Mouse (Mus musculus): ENCODE measurements at regions not wholly inside any gene's neighbourhood (a gene's known extent, or its start where the extent isn't known, plus 50 kb on each side); places are given as distances from the start of the nearest gene placed in this dataset.

DNA sequence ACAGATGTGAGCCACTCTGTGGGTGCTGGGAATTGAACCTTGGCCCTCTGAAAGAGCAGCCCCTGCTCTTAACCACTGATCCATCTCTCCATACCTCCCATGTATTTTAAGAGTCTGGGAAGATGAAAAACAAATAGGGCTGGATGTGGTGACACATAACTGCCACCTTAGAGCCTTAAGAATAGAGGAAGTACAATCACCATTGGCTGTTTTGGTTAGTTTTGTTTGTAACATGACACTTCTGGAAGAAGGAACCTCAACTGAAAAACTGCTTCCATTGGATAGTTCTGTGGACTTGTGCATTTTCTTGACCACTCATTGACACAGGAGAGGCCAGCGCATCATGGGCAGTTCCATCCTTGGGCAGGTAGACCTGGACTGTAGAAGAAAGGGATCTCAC lies 100.7 kb upstream of the Tet2 start:
- TF ChIP-seq CTCF (conservative IDR thresholded peaks at IDR 0.05; ENCODE audit: low read length) (no peak), NANOG (IDR thresholded peaks at IDR 0.05; ENCODE audit: borderline replicate concordance, low read length) (no peak), POU5F1 (IDR thresholded peaks at IDR 0.05; ENCODE audit: borderline replicate concordance, low read length) (no peak)

Data from E14TG2a.4 (cell line).